Mouse (Mus musculus): ENCODE data around the gene Kmt2e. TPM values are rescaled to one million over a fixed set of nuclear protein-coding genes. Genes with fewer than 3 reads are reported as not detected.
"Not testable (repeated sequence)": the region's sequence is repeated elsewhere in the genome, so short reads cannot be mapped to it uniquely, and the experiment has no call there.

Kmt2e gene
- total RNA-seq, 2 experiments from 2014 or later = 86.5 to 106 TPM

GRCm38 (mm10) chr5:23431070-23431864, 3.0 kb upstream of the Kmt2e start:
- intact Hi-C loops (cut with DNase I) = loop anchor here (5.0 kb wide), 1 partner anchor 186 kb away; no protein-coding TSS in a partner anchor
- DNase-seq (ENCODE audit: low spot score in 2 of 2) = no peak

- no peak for DNase-seq (ENCODE audit: low spot score in 2 of 2)
- intact Hi-C loops (cut with DNase I) = loop anchor here (2.0 to 5.0 kb wide), 2 partner anchors 13 to 185 kb away; no protein-coding TSS in a partner anchor
Observed at GRCm38 (mm10) chr5:23431948-23432707, 2.1 kb upstream of the Kmt2e start.

- DNase-seq (ENCODE audit: low spot score in 2 of 2) = peak; percentile 99
- intact Hi-C loops (cut with DNase I) = loop anchor here (2.0 to 5.0 kb wide), 2 partner anchors 14 to 184 kb away; no protein-coding TSS in a partner anchor
Observed at GRCm38 (mm10) chr5:23432708-23433645, 1.3 kb upstream of the Kmt2e start.

GRCm38 (mm10) chr5:23434598-23435481, 599 bp downstream of the Kmt2e start:
- peak; percentile 56 to 68 for DNase-seq (ENCODE audit: low spot score in 2 of 2)
- intact Hi-C loops (cut with DNase I) = loop anchor here (5.0 kb wide), 1 partner anchor 182 kb away; no protein-coding TSS in a partner anchor

- intact Hi-C loops (cut with DNase I) = no loop called here
- no peak for DNase-seq (ENCODE audit: low spot score in 2 of 2)
Observed at GRCm38 (mm10) chr5:23435482-23436125, 1.4 kb downstream of the Kmt2e start.

- no peak for DNase-seq (ENCODE audit: low spot score in 2 of 2)
- intact Hi-C loops (cut with DNase I) = no loop called here
Observed at GRCm38 (mm10) chr5:23436735-23437134, 2.5 kb downstream of the Kmt2e start.

GRCm38 (mm10) chr5:23439857-23440256, 5.6 kb downstream of the Kmt2e start:
- DNase-seq (ENCODE audit: low spot score in 2 of 2) = no peak
- intact Hi-C loops (cut with DNase I) = no loop called here

- intact Hi-C loops (cut with DNase I) = no loop called here
Observed at GRCm38 (mm10) chr5:23440572-23440971, 6.3 kb downstream of the Kmt2e start.

GRCm38 (mm10) chr5:23441916-23442315, 7.7 kb downstream of the Kmt2e start:
- DNase-seq (ENCODE audit: low spot score in 2 of 2) = no peak

More at GRCm38 (mm10) chr5:23440572-23440971, 6.3 kb downstream of the Kmt2e start:
- DNase-seq (ENCODE audit: low spot score in 2 of 2) = no peak

GRCm38 (mm10) chr5:23444411-23444810, 10.2 kb downstream of the Kmt2e start:
- DNase-seq (ENCODE audit: low spot score in 2 of 2) = no peak
- intact Hi-C loops (cut with DNase I) = no loop called here

More at GRCm38 (mm10) chr5:23441916-23442315, 7.7 kb downstream of the Kmt2e start:
- intact Hi-C loops (cut with DNase I) = no loop called here

- intact Hi-C loops (cut with DNase I); DNase-seq (ENCODE audit: low spot score in 2 of 2): not testable (repeated sequence)
Observed at GRCm38 (mm10) chr5:23453561-23453960, 19.3 kb downstream of the Kmt2e start.

GRCm38 (mm10) chr5:23461688-23462087, 27.4 kb downstream of the Kmt2e start:
- intact Hi-C loops (cut with DNase I) = no loop called here
- no peak for DNase-seq (ENCODE audit: low spot score in 2 of 2)

GRCm38 (mm10) chr5:23464247-23464646, 30.0 kb downstream of the Kmt2e start:
- no peak for DNase-seq (ENCODE audit: low spot score in 2 of 2)
- intact Hi-C loops (cut with DNase I) = no loop called here

- intact Hi-C loops (cut with DNase I) = no loop called here
- no peak for DNase-seq (ENCODE audit: low spot score in 2 of 2)
Observed at GRCm38 (mm10) chr5:23464743-23465142, 30.5 kb downstream of the Kmt2e start.

- DNase-seq (ENCODE audit: low spot score in 2 of 2) = no peak
Observed at GRCm38 (mm10) chr5:23466546-23466945, 32.3 kb downstream of the Kmt2e start.

GRCm38 (mm10) chr5:23473098-23473873, 39.0 kb downstream of the Kmt2e start:
- intact Hi-C loops (cut with DNase I) = no loop called here
- DNase-seq (ENCODE audit: low spot score in 2 of 2) = no peak

More at GRCm38 (mm10) chr5:23466546-23466945, 32.3 kb downstream of the Kmt2e start:
- intact Hi-C loops (cut with DNase I) = no loop called here

- intact Hi-C loops (cut with DNase I) = no loop called here
- no peak for DNase-seq (ENCODE audit: low spot score in 2 of 2)
Observed at GRCm38 (mm10) chr5:23483811-23484210, 49.6 kb downstream of the Kmt2e start.

Measured in left cerebral cortex, postnatal 36 days (tissue).